Mouse (Mus musculus) urinary bladder, postnatal 25 days (tissue): ENCODE results near the gene Grid2.

ENCODE experiments used
- DNase-seq: peaks from one replicate; pipeline ENCODE4 v3.0.0; 2022; ENCODE audit warnings: low spot score

Grid2 gene

GRCm38 (mm10) chr6:64607942-64608341, 1352.3 kb downstream of the Grid2 start:
- DNase-seq, result no peak

DNA sequence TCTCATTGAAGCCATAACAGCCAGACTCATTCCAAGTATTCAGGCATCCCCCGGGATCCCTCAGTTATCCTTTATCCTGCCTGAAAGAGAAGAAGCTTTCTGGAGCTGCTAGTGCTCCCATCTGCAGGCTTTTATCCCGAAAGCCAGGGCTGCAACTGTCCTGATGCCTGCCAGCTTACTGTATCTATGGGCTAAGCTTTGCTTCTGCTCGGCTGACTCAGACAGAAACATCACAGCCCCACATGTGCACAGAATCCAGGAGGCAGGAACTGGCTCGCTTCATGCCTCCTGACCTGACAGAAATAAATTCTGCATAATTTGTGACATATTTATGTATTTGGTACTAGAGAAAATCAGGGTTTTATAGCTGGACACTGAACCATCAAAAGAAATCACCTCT, 1361.2 kb downstream of the Grid2 start:
- DNase-seq, result no peak

- no peak for DNase-seq
These were observed 1361.9 kb downstream of the Grid2 start for GRCm38 (mm10) chr6:64617417-64618135.

DNA sequence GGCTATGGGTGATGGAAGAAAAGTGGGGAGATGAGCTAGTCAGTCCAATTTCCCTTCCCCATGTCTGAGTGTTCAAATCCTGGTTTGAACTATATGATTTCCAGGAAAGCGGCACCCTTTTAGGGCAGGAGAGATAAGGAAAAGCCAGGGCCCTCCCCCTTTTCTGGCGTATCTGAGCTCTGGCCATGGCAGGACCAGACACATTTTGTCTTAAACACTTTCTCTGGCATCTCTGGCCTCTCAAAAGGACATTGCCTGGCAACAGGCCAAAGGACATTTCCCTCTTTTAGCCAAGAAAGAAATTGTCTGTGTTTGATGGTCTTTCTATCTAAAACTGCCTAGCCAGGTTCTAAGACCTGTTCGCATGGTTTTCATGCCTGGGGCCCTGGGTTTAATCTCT, 1367.7 kb downstream of the Grid2 start:
- DNase-seq, result no peak

GRCm38 (mm10) chr6:64647661-64648060, 1392.0 kb downstream of the Grid2 start:
- no peak for DNase-seq

DNA sequence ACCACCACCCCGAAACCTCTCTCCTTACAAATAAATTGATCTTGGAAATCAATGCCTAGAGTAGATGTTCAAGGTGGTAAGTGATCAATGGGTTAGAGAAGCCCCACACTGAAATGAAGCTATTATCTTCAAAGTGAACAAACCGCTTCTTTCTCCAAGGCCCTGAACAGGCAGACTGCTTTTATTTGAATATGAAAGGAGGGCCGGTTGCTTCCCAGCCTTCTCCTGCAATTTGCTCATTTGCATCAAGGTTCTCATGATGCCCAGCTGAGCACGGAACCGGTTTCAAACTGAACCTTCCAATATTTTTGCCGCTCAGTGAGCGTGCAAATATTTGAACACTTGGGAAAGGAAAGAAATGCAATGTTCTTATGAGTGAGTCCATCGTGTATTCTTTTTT, 1392.5 kb downstream of the Grid2 start:
- no peak for DNase-seq

- peak; percentile 35 for DNase-seq
These were observed 1393.9 kb downstream of the Grid2 start for GRCm38 (mm10) chr6:64649296-64650226.

GRCm38 (mm10) chr6:64650765-64651164, 1395.1 kb downstream of the Grid2 start:
- no peak for DNase-seq

GRCm38 (mm10) chr6:64671010-64671409, 1415.3 kb downstream of the Grid2 start:
- DNase-seq, result no peak

- DNase-seq, result no peak
These were observed 1423.1 kb downstream of the Grid2 start for GRCm38 (mm10) chr6:64678815-64679214.

DNA sequence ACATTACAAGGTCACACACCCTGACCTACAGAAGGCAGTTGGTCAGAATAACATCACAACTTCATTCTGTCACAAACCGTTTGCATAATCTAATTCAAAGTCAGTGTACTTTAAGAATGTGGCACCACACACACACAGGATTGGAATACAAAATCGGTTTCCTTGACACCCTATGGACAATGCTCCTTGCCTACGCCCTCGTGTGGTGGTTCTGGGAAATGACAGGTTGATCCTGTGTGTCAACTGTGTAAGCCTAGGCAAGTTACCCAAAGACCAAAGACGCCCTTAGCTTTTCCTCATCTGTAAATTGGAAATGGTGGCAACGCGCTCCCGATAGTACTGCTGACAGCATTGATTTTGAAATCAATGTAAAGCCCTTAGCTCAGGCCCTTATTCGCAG, 1428.3 kb downstream of the Grid2 start:
- DNase-seq, result no peak

DNA sequence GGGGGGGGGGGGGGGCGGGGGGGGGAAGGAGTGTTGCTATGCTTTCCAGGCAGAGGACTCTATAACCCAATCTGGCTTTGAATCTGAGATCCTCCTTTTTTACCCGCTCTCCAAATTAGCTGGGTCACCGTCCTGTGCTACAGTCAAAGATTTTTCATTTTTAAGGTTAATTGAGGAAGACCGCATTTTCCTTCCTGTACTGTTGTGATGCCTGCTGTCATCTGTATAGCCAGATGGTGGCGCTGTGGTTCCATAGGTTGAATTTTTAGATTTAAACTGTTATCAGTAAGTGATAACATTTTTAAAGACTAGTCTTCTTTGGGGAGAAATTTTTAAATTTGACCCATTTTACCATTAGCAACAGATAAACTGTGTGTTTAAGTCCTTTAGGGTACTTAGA, 1429.3 kb downstream of the Grid2 start:
- DNase-seq, result peak; percentile 13

DNA sequence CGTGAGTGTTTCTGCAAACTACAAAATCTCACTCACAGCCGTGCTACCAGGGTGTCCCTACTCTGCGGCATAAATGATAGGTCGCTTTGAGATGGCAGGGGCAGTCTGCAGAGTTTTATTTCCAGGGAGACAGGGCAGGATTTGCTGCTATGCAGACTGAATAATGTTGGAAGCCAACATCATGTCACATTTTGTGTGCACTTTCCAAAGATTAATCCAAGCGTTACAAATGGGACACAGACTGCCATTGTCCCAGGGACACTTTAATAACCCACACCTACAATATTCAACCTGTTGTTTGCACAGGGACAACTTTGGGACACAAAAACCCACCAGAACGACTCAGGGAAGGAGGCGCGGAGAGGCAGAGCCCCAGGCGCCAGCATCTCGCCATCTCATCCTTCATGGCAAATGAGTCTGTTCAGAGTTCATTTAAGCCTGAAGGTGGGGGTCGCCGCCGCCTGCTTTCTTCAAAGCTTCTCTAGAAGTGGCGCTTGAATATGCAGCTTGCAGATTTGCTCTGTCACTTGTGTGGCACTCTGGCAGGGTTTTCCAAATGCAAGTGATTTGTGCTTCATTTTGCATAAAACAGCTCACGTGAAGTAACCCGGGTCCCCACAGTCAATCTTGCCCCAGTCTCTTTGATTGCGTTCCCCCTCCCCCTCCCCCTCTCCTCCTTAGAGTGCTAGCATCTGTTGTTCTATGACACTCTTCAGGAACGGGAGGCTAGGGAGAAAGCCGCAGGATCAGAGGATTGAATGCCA, 1432.7 kb downstream of the Grid2 start:
- DNase-seq, result no peak

DNA sequence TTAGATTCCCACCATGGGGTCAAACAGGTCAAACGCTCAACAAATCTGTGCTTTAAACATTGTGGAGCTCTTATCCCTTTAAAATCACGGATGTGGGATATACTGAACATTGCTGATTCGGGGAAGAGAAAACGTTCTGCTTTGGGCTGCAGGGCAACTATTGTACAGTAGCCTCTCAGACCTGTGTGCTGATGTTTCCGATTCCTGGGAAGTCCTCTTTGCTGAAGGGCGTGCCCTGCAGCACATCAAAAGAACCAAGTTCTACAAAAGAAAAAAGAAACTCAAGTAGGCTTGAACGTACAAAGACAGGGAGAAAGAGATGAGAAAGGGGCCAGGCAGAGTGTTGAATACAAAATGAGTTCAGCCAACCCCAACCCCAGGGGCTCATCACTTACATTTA, 1439.0 kb downstream of the Grid2 start:
- no peak for DNase-seq

GRCm38 (mm10) chr6:64703659-64704058, 1448.0 kb downstream of the Grid2 start:
- no peak for DNase-seq

DNA sequence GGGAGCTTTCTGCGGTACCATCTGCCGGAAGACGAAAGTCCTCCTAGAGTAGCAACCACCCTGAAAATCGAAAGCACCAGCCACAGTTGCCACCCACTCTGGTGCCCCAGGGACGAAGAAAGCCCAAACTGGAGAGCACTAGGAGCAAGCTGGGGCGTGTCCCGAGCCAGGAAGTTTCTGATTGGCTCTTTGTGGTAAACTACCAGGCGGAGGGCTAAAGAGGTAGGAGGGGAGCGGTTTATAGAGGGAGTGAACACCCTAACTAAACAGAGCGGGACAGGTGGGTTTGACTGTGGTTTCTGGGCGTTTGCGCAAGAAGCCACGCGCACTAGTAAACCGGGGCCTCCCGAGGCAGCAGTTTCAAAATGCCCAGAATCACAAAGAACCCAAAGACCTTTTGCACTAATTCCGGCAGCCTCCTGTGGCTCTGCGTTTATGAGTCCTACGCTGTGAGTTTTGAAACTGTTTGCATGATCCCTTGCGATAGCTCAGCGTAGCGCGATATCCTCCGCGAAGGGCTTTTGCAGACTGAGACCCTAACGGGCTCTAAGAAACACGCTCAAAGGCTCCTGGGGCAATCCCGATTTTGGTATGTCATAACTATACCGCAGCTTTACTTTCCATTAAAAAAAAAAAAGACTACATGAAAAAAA, 1472.2 kb downstream of the Grid2 start:
- no peak for DNase-seq

GRCm38 (mm10) chr6:64728499-64729198, 1473.0 kb downstream of the Grid2 start, which contains the start of gene Atoh1:
Gene Atoh1, plus strand, starts transcription at chr6:64729125.
- no peak for DNase-seq

GRCm38 (mm10) chr6:64729231-64730011, 1473.7 kb downstream of the Grid2 start:
- no peak for DNase-seq

DNA sequence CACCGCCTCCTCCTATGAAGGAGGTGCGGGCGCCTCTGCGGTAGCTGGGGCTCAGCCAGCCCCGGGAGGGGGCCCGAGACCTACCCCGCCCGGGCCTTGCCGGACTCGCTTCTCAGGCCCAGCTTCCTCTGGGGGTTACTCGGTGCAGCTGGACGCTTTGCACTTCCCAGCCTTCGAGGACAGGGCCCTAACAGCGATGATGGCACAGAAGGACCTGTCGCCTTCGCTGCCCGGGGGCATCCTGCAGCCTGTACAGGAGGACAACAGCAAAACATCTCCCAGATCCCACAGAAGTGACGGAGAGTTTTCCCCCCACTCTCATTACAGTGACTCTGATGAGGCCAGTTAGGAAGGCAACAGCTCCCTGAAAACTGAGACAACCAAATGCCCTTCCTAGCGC, 1474.4 kb downstream of the Grid2 start:
- DNase-seq, result no peak

- DNase-seq, result no peak
These were observed 1474.9 kb downstream of the Grid2 start for GRCm38 (mm10) chr6:64730506-64731020.
